Mouse (Mus musculus): ENCODE measurements around the gene Igfbp4. TPM values are rescaled to one million over a fixed set of nuclear protein-coding genes. Genes with fewer than 3 reads are reported as not detected.

The Igfbp4 gene
- total and polyA plus RNA-seq, 2 experiments: 662 to 1,830 TPM

DNA sequence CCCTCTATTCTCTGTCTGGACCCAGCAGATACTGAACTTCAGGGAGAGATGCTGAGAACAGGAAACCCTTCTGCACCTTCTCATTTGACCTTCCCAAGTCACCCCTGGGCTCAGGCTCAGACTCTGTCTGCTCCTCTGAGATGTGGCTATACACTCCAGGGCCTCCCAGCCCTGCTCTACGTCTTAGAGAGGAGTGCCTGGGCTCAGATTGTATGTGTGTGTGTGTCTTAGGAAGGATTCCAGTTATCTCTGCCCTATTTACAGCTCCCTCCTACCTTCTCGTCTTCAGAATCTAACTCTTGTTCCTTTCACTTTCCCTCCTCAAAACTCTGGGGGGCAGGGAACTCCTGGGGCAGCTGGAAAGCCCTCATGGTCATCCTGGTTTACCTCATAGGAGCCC lies 47.4 kb downstream of the Igfbp4 start:
- TF ChIP-seq CTCF (IDR thresholded peaks at IDR 0.05; ENCODE audit: low read depth, low read length) (no peak), POLR2A (IDR thresholded peaks at IDR 0.05; ENCODE audit: extremely low read depth, insufficient read depth, low read length) (no peak)
- H3K4me3 ChIP-seq (ENCODE audit: insufficient read depth, low read depth, low read length): no peak overlapping the region
- no peak overlapping the region for H3K9ac ChIP-seq (ENCODE audit: low read depth, low read length)
- no peaks in the 10 kb centered on the region for H3K36me3 ChIP-seq (ENCODE audit: control insufficient read depth, insufficient read depth, low read length)
- H3K27ac ChIP-seq (replicated peaks; ENCODE audit: insufficient read depth, low read depth, low read length): no peak overlapping the region
- no peak for DNase-seq (ENCODE audit: extremely low read depth, low read depth, low spot score)
- H3K4me1 ChIP-seq (ENCODE audit: control insufficient read depth, insufficient read depth, low read length): no peaks in the 10 kb centered on the region
- 71% methylated on average over 2 of the region's 2 CpGs for WGBS
- no peaks in the 10 kb centered on the region for H3K27me3 ChIP-seq (ENCODE audit: control insufficient read depth, insufficient read depth, low read length)
- H3K79me2 ChIP-seq (ENCODE audit: control insufficient read depth, insufficient read depth, low read length): no peaks in the 10 kb centered on the region

- TF ChIP-seq POLR2A (IDR thresholded peaks at IDR 0.05; ENCODE audit: extremely low read depth, insufficient read depth, low read length) (no peak), CTCF (IDR thresholded peaks at IDR 0.05; ENCODE audit: low read depth, low read length) (no peak)
- Histone ChIP-seq H3K9ac (ENCODE audit: low read depth, low read length) (no peak within 1 kb of the TSS), H3K4me3 (ENCODE audit: insufficient read depth, low read depth, low read length) (no peak within 1 kb of the TSS), H3K4me1 (ENCODE audit: control insufficient read depth, insufficient read depth, low read length) (no peaks in the 10 kb centered on the region), H3K79me2 (ENCODE audit: control insufficient read depth, insufficient read depth, low read length) (no peaks in the 10 kb centered on the region), H3K27me3 (ENCODE audit: control insufficient read depth, insufficient read depth, low read length) (no peaks in the 10 kb centered on the region), H3K27ac (replicated peaks; ENCODE audit: insufficient read depth, low read depth, low read length) (no peak within 1 kb of the TSS), H3K36me3 (ENCODE audit: control insufficient read depth, insufficient read depth, low read length) (no peaks in the 10 kb centered on the region)
- WGBS: 66% methylated on average over 14 of the region's 14 CpGs
- no peak for DNase-seq (ENCODE audit: extremely low read depth, low read depth, low spot score)
Measured at GRCm38 (mm10) chr11:99089077-99089601, 48.1 kb downstream of the Igfbp4 start, which contains the start of gene Tns4. TSS of gene Tns4 (minus strand) at chr11:99089306.

DNA sequence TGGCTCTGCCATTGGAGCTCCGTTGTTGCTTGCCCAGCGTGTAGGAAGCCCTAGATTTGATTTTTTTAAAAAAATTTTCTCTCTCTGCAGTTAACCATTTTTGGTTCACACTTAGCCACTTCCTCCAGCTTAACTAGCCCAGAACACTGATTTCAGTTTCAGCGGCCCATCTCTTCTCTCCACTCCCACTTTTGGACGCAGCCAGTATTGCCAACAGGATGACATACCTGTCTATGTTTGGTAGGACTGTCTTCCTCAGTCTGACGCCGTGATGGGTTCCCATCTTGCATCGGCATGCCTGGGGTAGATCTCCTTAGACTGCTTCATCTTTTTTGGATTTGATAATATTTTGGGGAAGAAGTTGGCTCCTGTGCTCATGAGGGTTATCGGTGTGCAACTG lies 49.3 kb downstream of the Igfbp4 start:
- TF ChIP-seq POLR2A (IDR thresholded peaks at IDR 0.05; ENCODE audit: extremely low read depth, insufficient read depth, low read length): no peak
- no peak for TF ChIP-seq CTCF (IDR thresholded peaks at IDR 0.05; ENCODE audit: low read depth, low read length)
- H3K4me3 ChIP-seq (ENCODE audit: insufficient read depth, low read depth, low read length): no peak overlapping the region
- 89% methylated on average over 8 of the region's 8 CpGs for WGBS
- no peaks in the 10 kb centered on the region for H3K4me1 ChIP-seq (ENCODE audit: control insufficient read depth, insufficient read depth, low read length)
- no peaks in the 10 kb centered on the region for H3K36me3 ChIP-seq (ENCODE audit: control insufficient read depth, insufficient read depth, low read length)
- no peak overlapping the region for H3K9ac ChIP-seq (ENCODE audit: low read depth, low read length)
- no peaks in the 10 kb centered on the region for H3K79me2 ChIP-seq (ENCODE audit: control insufficient read depth, insufficient read depth, low read length)
- no peaks in the 10 kb centered on the region for H3K27me3 ChIP-seq (ENCODE audit: control insufficient read depth, insufficient read depth, low read length)
- no peak for DNase-seq (ENCODE audit: extremely low read depth, low read depth, low spot score)
- H3K27ac ChIP-seq (replicated peaks; ENCODE audit: insufficient read depth, low read depth, low read length): no peak overlapping the region

DNA sequence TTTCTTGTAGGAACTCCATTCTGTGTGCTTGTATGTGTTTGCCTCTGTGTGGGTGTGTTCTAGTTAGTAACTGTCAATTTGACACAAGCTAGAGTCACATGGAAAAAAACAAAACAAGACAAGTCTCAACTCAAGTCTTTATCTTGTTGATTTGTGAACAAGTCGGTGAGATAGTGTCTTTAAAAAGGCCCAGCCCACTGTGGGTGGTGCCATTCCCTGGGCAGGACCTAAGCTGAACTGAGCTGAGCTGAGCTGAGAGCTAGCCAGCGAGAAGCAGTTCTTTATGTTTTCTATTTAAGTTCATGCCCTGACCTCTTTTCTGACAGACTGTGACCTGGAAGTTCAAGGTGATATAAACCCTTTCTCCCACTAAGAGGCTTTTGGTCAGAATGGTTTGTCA lies 50.6 kb downstream of the Igfbp4 start:
- Histone ChIP-seq H3K9ac (ENCODE audit: low read depth, low read length) (no peak overlapping the region), H3K4me1 (ENCODE audit: control insufficient read depth, insufficient read depth, low read length) (no peaks in the 10 kb centered on the region), H3K4me3 (ENCODE audit: insufficient read depth, low read depth, low read length) (no peak overlapping the region), H3K36me3 (ENCODE audit: control insufficient read depth, insufficient read depth, low read length) (no peaks in the 10 kb centered on the region), H3K79me2 (ENCODE audit: control insufficient read depth, insufficient read depth, low read length) (no peaks in the 10 kb centered on the region), H3K27ac (replicated peaks; ENCODE audit: insufficient read depth, low read depth, low read length) (no peak overlapping the region), H3K27me3 (ENCODE audit: control insufficient read depth, insufficient read depth, low read length) (no peaks in the 10 kb centered on the region)
- TF ChIP-seq POLR2A (IDR thresholded peaks at IDR 0.05; ENCODE audit: extremely low read depth, insufficient read depth, low read length) (no peak), CTCF (IDR thresholded peaks at IDR 0.05; ENCODE audit: low read depth, low read length) (no peak)
- WGBS: 59% methylated on average over 2 of the region's 2 CpGs
- no peak for DNase-seq (ENCODE audit: extremely low read depth, low read depth, low spot score)

GRCm38 (mm10) chr11:99093740-99094139 lies 52.7 kb downstream of the Igfbp4 start:
- no peak overlapping the region for H3K27ac ChIP-seq (replicated peaks; ENCODE audit: insufficient read depth, low read depth, low read length)
- H3K27me3 ChIP-seq (ENCODE audit: control insufficient read depth, insufficient read depth, low read length): no peaks in the 10 kb centered on the region
- no peak for DNase-seq (ENCODE audit: extremely low read depth, low read depth, low spot score)
- H3K4me1 ChIP-seq (ENCODE audit: control insufficient read depth, insufficient read depth, low read length): no peaks in the 10 kb centered on the region
- H3K36me3 ChIP-seq (ENCODE audit: control insufficient read depth, insufficient read depth, low read length): no peaks in the 10 kb centered on the region
- no peaks in the 10 kb centered on the region for H3K79me2 ChIP-seq (ENCODE audit: control insufficient read depth, insufficient read depth, low read length)
- 87% methylated on average over 7 of the region's 7 CpGs for whole genome bisulfite sequencing
- no peak overlapping the region for H3K4me3 ChIP-seq (ENCODE audit: insufficient read depth, low read depth, low read length)
- no peak for TF ChIP-seq CTCF (IDR thresholded peaks at IDR 0.05; ENCODE audit: low read depth, low read length)
- no peak for TF ChIP-seq POLR2A (IDR thresholded peaks at IDR 0.05; ENCODE audit: extremely low read depth, insufficient read depth, low read length)
- no peak overlapping the region for H3K9ac ChIP-seq (ENCODE audit: low read depth, low read length)

- no peak for TF ChIP-seq POLR2A (IDR thresholded peaks at IDR 0.05; ENCODE audit: extremely low read depth, insufficient read depth, low read length)
- TF ChIP-seq CTCF (IDR thresholded peaks at IDR 0.05; ENCODE audit: low read depth, low read length): no peak
- Histone ChIP-seq H3K4me3 (ENCODE audit: insufficient read depth, low read depth, low read length) (no peak overlapping the region), H3K27me3 (ENCODE audit: control insufficient read depth, insufficient read depth, low read length) (no peaks in the 10 kb centered on the region), H3K4me1 (ENCODE audit: control insufficient read depth, insufficient read depth, low read length) (no peaks in the 10 kb centered on the region), H3K9ac (ENCODE audit: low read depth, low read length) (no peak overlapping the region), H3K27ac (replicated peaks; ENCODE audit: insufficient read depth, low read depth, low read length) (no peak overlapping the region), H3K79me2 (ENCODE audit: control insufficient read depth, insufficient read depth, low read length) (no peaks in the 10 kb centered on the region), H3K36me3 (ENCODE audit: control insufficient read depth, insufficient read depth, low read length) (no peaks in the 10 kb centered on the region)
- 48% methylated on average over 2 of the region's 2 CpGs for WGBS
- no peak for DNase-seq (ENCODE audit: extremely low read depth, low read depth, low spot score)
Measured at GRCm38 (mm10) chr11:99094911-99095676, 54.0 kb downstream of the Igfbp4 start.
